Mouse (Mus musculus) brain, embryonic 18.5 days (tissue): ENCODE measurements around the gene Snai3.

Experiments used
- DNase-seq: peaks from one replicate; pipeline ENCODE4 v3.0.0-alpha.2; 2012; ENCODE audit warnings: low read depth, low spot score

The Snai3 gene

GRCm38 (mm10) chr8:122460524-122461472 lies at the start of gene Snai3:
Snai3 (minus strand) TSS chr8:122460733.
- no peak for DNase-seq

GRCm38 (mm10) chr8:122500856-122501255 lies 40.3 kb upstream of the Snai3 start:
- no peak for DNase-seq

GRCm38 (mm10) chr8:122497912-122498311 lies 37.4 kb upstream of the Snai3 start:
- DNase-seq = no peak

DNA sequence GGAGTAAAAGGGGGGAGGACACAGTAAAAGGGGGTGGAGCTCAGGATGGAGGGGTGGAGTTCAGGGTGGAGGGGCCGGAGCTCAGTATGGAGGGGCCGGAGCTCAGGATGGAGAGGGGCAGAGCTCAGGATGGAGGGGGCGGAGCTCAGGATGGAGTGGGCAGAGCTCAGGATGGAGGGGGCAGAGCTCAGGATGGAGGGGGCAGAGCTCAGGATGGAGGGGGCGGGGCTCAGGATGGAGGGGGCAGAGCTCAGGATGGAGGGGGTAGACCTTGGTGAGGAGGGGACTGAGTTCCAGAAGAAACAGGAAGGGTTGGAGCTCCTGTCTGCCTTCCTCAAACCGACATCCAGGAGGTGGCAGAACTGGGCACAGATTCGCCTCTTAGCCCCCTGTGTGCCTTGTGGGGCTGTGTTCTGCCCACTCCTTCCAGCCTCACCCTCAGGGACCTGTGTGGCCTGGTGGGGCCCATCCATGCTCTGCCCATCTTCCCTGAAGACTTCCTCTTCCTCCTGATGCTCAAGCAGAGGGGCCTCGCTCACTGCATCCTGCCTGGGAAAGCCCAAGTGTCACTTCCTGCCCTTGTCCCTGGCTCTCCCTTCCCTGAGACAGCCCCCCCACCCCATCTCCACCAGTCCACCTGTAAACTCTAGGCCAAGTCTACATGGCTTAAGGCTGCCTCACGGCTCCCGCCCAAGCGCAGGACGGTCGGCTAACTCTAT lies 36.6 kb upstream of the Snai3 start:
- DNase-seq = no peak

DNA sequence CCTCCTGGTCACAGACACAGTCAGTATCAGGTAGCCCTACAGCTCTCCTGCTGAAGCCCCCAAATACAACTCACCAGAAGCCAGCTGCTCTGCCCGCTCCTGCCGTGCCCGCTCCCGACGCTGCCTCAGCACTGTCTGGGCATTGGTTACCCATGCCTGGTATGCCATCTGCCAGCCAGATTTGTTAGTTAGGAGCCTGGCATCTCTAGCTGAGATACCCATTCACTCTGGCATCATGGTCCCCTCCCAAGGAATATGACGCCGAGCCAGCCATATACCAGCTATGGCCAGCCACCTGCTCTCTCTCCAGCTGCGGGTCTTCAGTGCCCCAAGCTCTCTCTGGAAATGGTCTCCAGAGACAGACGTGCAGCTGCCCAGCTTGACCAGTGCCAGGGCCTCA lies 27.9 kb upstream of the Snai3 start:
- DNase-seq = no peak

GRCm38 (mm10) chr8:122484831-122485230 lies 24.3 kb upstream of the Snai3 start:
- DNase-seq = no peak

GRCm38 (mm10) chr8:122483877-122484276 lies 23.3 kb upstream of the Snai3 start:
- no peak for DNase-seq

DNA sequence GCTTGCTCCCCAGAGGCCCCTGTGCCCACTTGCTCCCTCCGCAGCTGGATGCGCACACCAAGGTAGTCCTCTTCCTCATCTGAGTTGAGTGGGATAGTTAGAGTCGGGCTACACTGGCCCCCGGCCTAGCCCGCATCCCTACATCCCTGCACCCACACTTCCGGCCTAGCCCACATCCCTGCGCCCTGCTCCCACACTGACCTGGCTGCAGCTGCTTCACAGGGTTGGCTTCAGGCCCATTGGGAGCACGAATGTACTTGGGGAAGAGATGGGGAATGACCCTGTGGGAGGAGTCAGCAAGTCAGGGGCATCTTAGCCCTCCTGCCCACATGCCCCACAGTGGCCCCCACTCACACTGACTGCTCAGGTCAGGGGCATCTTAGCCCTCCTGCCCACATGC lies 21.9 kb upstream of the Snai3 start:
- no peak for DNase-seq

DNA sequence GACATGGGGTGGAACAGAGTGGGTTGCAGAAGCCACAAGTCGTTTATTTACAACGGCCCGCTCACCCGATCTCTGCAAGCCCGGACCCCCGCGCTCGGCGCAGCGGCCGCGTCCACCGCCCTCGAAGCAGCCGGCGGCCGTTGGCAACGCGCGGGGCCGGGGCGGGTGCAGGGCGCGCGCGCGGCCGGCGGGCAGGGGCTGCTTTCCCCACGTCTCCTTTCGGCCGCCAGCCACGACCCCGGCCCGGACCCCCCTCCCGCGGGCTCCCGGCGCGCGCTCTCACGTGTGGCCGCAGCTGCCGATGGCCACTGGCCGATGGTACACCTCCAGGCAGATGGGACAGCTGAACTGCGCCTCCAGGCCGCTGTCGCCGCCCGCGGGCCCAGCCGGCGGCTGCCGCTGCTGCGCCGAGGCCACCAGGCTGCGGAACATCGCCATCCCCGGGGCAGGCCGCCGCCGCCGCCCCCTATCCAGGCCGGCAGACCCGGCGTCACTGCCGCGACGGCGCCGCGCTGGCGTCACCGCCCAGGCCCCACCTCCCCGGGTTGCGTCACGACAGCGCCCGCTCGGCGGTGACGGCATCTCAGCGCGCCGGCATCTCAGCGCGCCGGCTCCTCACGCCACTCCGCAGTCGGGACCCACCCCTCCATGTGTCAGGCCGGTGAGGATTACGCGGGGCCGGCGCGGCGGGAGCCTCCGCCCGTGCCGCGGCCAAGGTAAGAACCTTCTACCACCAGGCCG lies 15.2 kb upstream of the Snai3 start, which contains the start of the genes Rnf166 and Ctu2:
Gene Rnf166, minus strand, starts transcription at position 485 of the 741 bp plus-strand sequence.
Gene Ctu2, plus strand, starts transcription at position 564 of the 741 bp plus-strand sequence.
- DNase-seq = peak; percentile 75

- DNase-seq = no peak
These were observed 14.5 kb upstream of the Snai3 start for GRCm38 (mm10) chr8:122474951-122475560.

DNA sequence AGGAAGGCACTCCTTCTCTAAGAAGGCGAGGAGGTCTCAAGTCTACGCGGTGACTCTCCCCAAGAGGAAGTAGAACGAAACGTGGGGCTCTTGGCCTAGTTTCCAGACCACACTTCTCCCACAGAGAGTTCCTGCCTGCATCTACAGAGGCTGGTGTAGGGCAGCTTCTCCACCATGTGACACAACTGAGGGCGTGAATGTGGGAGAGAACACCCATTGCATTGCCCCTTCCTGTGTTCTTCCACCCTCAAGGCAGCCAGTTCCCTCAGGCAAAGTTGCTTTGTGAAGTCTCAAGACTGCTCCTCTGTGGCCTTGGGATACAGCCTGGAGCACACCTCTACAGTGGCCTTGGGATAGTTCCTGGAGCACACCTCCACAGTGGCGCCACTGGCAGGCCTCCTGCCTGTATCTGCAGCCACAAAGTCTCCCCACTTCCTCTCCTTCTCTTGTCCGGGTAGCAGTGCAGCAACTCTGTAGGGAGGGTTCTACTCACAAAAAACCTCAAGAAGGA lies 13.4 kb upstream of the Snai3 start:
- DNase-seq = no peak

DNA sequence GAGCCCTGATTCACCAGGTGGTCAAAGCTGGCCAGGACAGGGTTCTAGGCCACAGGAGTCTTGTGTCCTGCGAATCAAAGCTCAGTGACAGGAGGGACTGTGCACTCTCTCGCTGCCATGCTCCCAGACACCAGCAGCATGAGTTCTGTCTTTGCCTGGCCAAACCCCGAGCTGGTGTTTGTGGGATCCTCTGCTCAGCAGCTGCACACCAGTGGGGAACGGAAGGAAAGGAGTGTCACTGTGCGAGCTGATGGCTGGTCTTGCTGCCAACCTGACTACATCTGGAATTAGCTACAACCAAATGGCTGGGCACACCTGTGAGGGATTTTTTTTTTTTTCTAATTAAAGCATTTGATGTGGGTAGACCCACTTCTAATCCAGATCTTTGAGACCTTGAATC lies 10.2 kb upstream of the Snai3 start:
- DNase-seq = no peak

DNA sequence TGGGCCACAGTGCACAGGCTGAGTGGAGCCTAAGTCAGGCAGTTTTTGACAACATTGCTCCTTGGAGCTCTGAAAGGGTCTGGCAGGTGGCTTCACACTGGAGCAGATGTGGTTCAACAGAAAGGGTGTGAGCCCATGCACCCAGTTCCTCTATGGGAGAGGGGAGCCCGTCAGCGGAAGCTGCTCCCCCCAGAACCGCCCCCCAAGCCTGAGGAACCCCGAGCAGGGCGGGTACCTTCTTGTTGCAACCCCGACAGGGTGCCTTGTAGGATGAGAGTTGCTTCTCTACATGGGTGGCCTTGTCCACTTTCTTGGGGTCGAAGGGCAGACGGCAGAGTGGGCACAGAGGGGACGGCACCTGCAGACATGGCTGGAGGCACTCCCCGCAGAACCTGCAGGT lies 9.4 kb upstream of the Snai3 start:
- DNase-seq = no peak

- DNase-seq = no peak
These were observed 8.9 kb upstream of the Snai3 start for GRCm38 (mm10) chr8:122469407-122469806.

- no peak for DNase-seq
These were observed 7.3 kb upstream of the Snai3 start for GRCm38 (mm10) chr8:122467816-122468215.

DNA sequence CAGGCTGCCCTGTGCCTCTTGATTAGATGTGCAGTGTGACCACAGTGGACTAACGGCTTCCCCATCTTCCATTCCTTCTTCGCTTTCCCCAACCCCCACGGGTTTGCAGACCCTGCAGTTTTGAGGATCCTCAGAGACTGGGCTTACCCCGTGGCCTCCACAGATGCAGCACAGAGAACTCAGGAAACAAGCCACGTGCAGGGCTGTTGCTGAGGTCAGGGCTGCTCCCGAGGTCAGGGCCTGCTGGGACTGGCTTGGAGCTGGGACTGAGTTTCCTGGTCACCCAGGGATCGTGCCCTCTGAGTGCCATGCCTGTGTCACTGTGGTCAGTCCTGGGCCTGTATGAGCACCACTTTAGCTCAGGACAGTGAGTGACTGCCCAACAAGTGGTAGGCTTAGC lies 4.5 kb upstream of the Snai3 start:
- DNase-seq = no peak

GRCm38 (mm10) chr8:122463651-122464640 lies 3.4 kb upstream of the Snai3 start:
- no peak for DNase-seq

DNA sequence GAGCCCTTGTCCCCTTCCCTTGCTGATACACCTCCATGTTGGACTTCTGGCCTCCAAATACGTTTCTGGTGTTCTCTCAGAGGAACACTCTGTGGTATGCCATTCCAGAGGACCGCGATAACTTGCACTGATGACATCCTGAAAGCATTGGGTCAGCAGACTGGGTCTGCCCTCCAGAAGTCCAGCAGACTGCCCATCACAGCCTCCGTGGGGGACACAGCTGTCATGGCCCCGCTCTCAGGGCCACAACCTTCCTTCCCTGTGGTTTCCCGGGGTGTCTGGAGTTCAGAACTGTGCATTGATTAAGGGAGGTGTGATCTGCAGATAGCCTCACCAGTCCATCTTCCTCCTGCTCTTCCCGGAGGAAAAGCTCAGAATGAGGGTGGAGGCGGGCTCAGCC lies 2.0 kb upstream of the Snai3 start:
- no peak for DNase-seq

DNA sequence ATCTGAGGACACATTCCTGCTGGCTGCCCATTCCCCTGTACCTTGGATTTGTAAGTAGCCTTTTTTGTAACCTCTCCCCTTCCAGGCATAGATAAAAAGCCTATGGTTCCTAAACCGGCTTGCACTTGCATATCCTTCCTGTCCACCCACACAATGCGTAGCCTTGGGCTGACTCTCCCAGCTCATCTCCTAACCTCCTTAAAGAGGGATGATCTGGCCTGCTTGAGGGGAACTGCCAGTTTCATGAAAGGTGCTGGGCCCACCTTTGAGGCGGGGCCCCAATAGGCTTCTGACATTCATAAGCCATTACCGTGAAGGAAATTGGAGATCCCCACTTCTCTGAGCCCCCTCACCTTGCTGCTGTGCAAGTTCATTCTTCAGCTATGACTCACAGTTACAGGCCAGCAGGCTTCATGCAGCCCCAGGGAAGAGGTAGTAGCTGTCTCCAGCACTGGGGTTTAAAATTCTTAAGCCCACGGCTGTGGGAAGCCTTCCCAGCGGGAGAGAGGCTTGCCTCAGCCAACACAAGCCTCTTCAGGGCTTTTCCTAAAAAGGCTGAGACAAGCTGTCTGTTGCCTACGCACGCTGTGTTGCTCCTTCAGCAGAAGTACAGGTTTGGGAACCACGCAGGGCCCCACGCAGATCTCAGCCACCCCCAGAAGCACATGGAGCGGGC lies 1.1 kb upstream of the Snai3 start:
- no peak for DNase-seq
